Comparison of ENCODE assay signal across 8 mouse cellular contexts in genomic region chr14:27192450-27192849, GRCm38 (mm10).
DNase-seq lines count a peak whose midpoint lies in the region; ATAC-seq and TF ChIP-seq lines count a peak whose summit lies in the region.

No protein-coding gene starts in this region.

- 33% methylated on average over 3 of the region's 3 CpGs for WGBS in cerebellum, adult 2 months
- 35% methylated on average over 3 of the region's 3 CpGs for WGBS in liver, embryonic 11.5 days
- WGBS in liver, embryonic 12.5 days (ENCODE audit: insufficient replicate concordance), result 25% methylated on average over 3 of the region's 3 CpGs
- WGBS in spleen, adult 2 months, result 14% methylated on average over 3 of the region's 3 CpGs

- no peak overlapping the region for H3K9ac ChIP-seq in liver, embryonic 11.5 days (ENCODE audit: low read depth, low read length)
- no peak overlapping the region for H3K9ac ChIP-seq in liver, embryonic 12.5 days

- no peak overlapping the region for H3K4me2 ChIP-seq in liver, embryonic 11.5 days
- no peak overlapping the region for H3K4me2 ChIP-seq in liver, embryonic 12.5 days

- H3K36me3 ChIP-seq in liver, embryonic 11.5 days (ENCODE audit: control insufficient read depth, insufficient read depth, low read length), result no peaks in the 10 kb centered on the region
- H3K36me3 ChIP-seq in liver, embryonic 12.5 days, result no peaks in the 10 kb centered on the region
- no peaks in the 10 kb centered on the region for H3K36me3 ChIP-seq in spleen, adult 2 months (ENCODE audit: control insufficient read depth, insufficient read depth, low read length)

- TF ChIP-seq POLR2A in cerebellum, adult 2 months (IDR thresholded peaks at IDR 0.05; ENCODE audit: borderline replicate concordance, insufficient read depth, low read length), result no peak
- TF ChIP-seq POLR2A in spleen, adult 2 months (IDR thresholded peaks at IDR 0.05; ENCODE audit: low read depth, low read length), result no peak

- peak; percentile 24 to 30 for DNase-seq in cerebellum, adult 2 months
- DNase-seq in cerebellum, adult 11 months, result no peak
- no peak for DNase-seq in liver, embryonic 11.5 days (ENCODE audit: low spot score)
- peak; percentile 75 to 76 for DNase-seq in kidney, postnatal 4 days
- DNase-seq in spleen, adult 2 months (ENCODE audit: low read depth in 1 of 2, low spot score in 2 of 2), result peak; percentile 21 to 63
- DNase-seq in right cerebral cortex, postnatal 4 days, result no peak
- DNase-seq in adipocyte (ENCODE audit: low spot score), result no peak

- H3K9me3 ChIP-seq in liver, embryonic 11.5 days (ENCODE audit: control insufficient read depth, low read length), result no peaks in the 10 kb centered on the region
- H3K9me3 ChIP-seq in liver, embryonic 12.5 days (replicated peaks), result no peaks in the 10 kb centered on the region

- ATAC-seq in liver, embryonic 11.5 days (replicated peaks; ENCODE audit: low FRiP score), result 0 out of 2 replicates have a peak, but pooled peaks have one; percentile 36
- ATAC-seq in liver, embryonic 12.5 days, result no peak

- no peak overlapping the region for H3K27ac ChIP-seq in cerebellum, adult 2 months (ENCODE audit: insufficient read depth, low read length)
- no peak overlapping the region for H3K27ac ChIP-seq in liver, embryonic 11.5 days (ENCODE audit: low read depth, low read length)
- H3K27ac ChIP-seq in liver, embryonic 12.5 days, result no peak overlapping the region
- no peak overlapping the region for H3K27ac ChIP-seq in spleen, adult 2 months (ENCODE audit: insufficient read depth, low read length)

- no peaks in the 10 kb centered on the region for H3K4me1 ChIP-seq in cerebellum, adult 2 months (ENCODE audit: control insufficient read depth, insufficient read depth, low read length)
- no peaks in the 10 kb centered on the region for H3K4me1 ChIP-seq in liver, embryonic 11.5 days (replicated peaks; ENCODE audit: control insufficient read depth, insufficient read depth, low read length)
- no peaks in the 10 kb centered on the region for H3K4me1 ChIP-seq in liver, embryonic 12.5 days
- H3K4me1 ChIP-seq in spleen, adult 2 months (ENCODE audit: control insufficient read depth, insufficient read depth, insufficient read length), result no peaks in the 10 kb centered on the region

- H3K4me3 ChIP-seq in cerebellum, adult 2 months (replicated peaks; ENCODE audit: insufficient read depth, low read depth, low read length), result no peak overlapping the region
- no peak overlapping the region for H3K4me3 ChIP-seq in liver, embryonic 11.5 days (ENCODE audit: low read depth, low read length)
- H3K4me3 ChIP-seq in liver, embryonic 12.5 days, result no peak overlapping the region
- H3K4me3 ChIP-seq in spleen, adult 2 months (ENCODE audit: extremely low read depth, insufficient read depth, insufficient read length), result no peak overlapping the region

- H3K27me3 ChIP-seq in cerebellum, adult 2 months (ENCODE audit: control insufficient read depth, insufficient read depth, low read length), result no peaks in the 10 kb centered on the region
- no peaks in the 10 kb centered on the region for H3K27me3 ChIP-seq in liver, embryonic 11.5 days (replicated peaks; ENCODE audit: control insufficient read depth, insufficient read depth, low read length)
- H3K27me3 ChIP-seq in liver, embryonic 12.5 days (replicated peaks), result no peaks in the 10 kb centered on the region
- no peaks in the 10 kb centered on the region for H3K27me3 ChIP-seq in spleen, adult 2 months (ENCODE audit: control insufficient read depth, insufficient read depth, low read length)

- peak; percentile 63; the same call in 1 of the 2 replicates for TF ChIP-seq CTCF in cerebellum, adult 2 months (IDR thresholded peaks at IDR 0.05; ENCODE audit: borderline replicate concordance, insufficient read depth, low read depth, low read length)
- TF ChIP-seq CTCF in spleen, adult 2 months (IDR thresholded peaks at IDR 0.05; ENCODE audit: extremely low read depth, insufficient read depth, insufficient read length, insufficient replicate concordance), result peak; percentile 88; the same call in 1 of the 2 replicates

Comparison
In these comparisons a context has a peak if more than half of its experiments do, and no peak if none do; other contexts are left out.
1. DNase-seq: peak in cerebellum, adult 2 months (2 of 2), kidney, postnatal 4 days (2 of 2) and spleen, adult 2 months (2 of 2); none in cerebellum, adult 11 months (single experiment), liver, embryonic 11.5 days (single experiment), right cerebral cortex, postnatal 4 days (single experiment) and adipocyte (single experiment).